Mouse (Mus musculus): ENCODE data around the gene Gm49318.

Gm49318 gene

GRCm38 (mm10) chr9:22069881-22070553 is 1.0 kb downstream of the Gm49318 start:
- DNase-seq (ENCODE audit: low read depth, low spot score): no peak

- no peak for DNase-seq (ENCODE audit: low read depth, low spot score)
Observed at GRCm38 (mm10) chr9:22067195-22067594, 3.9 kb downstream of the Gm49318 start.

- no peak for DNase-seq (ENCODE audit: low read depth, low spot score)
Observed at GRCm38 (mm10) chr9:22066433-22066832, 4.6 kb downstream of the Gm49318 start.

- no peak for DNase-seq (ENCODE audit: low read depth, low spot score)
Observed at GRCm38 (mm10) chr9:22065642-22066041, 5.4 kb downstream of the Gm49318 start.

GRCm38 (mm10) chr9:22064341-22064740 is 6.7 kb downstream of the Gm49318 start:
- no peak for DNase-seq (ENCODE audit: low read depth, low spot score)

- no peak for DNase-seq (ENCODE audit: low read depth, low spot score)
Observed at GRCm38 (mm10) chr9:22061339-22061738, 9.7 kb downstream of the Gm49318 start.

- DNase-seq (ENCODE audit: low read depth, low spot score): no peak
Observed at GRCm38 (mm10) chr9:22058011-22058424, 13.0 kb downstream of the Gm49318 start.

- DNase-seq (ENCODE audit: low read depth, low spot score): no peak
Observed at GRCm38 (mm10) chr9:22057031-22057517, 14.0 kb downstream of the Gm49318 start.

GRCm38 (mm10) chr9:22056303-22056910 is 14.7 kb downstream of the Gm49318 start:
- DNase-seq (ENCODE audit: low read depth, low spot score): no peak

GRCm38 (mm10) chr9:22055713-22056112 is 15.3 kb downstream of the Gm49318 start:
- no peak for DNase-seq (ENCODE audit: low read depth, low spot score)

GRCm38 (mm10) chr9:22054411-22055076 is 16.5 kb downstream of the Gm49318 start:
- no peak for DNase-seq (ENCODE audit: low read depth, low spot score)

- no peak for DNase-seq (ENCODE audit: low read depth, low spot score)
Observed at GRCm38 (mm10) chr9:22053657-22054056, 17.4 kb downstream of the Gm49318 start.

GRCm38 (mm10) chr9:22051958-22052254 is 19.2 kb downstream of the Gm49318 start, which contains the start of gene Elavl3:
Gene Elavl3, minus strand, starts transcription at chr9:22052023.
- DNase-seq (ENCODE audit: low read depth, low spot score): no peak

GRCm38 (mm10) chr9:22051161-22051957 is 19.7 kb downstream of the Gm49318 start:
- no peak for DNase-seq (ENCODE audit: low read depth, low spot score)

GRCm38 (mm10) chr9:22050351-22050889 is 20.6 kb downstream of the Gm49318 start:
- no peak for DNase-seq (ENCODE audit: low read depth, low spot score)

GRCm38 (mm10) chr9:22049721-22050270 is 21.3 kb downstream of the Gm49318 start:
- no peak for DNase-seq (ENCODE audit: low read depth, low spot score)

GRCm38 (mm10) chr9:22049315-22049714 is 21.7 kb downstream of the Gm49318 start:
- peak; percentile 54 for DNase-seq (ENCODE audit: low read depth, low spot score)

- no peak for DNase-seq (ENCODE audit: low read depth, low spot score)
Observed at GRCm38 (mm10) chr9:22047329-22047728, 23.7 kb downstream of the Gm49318 start.

GRCm38 (mm10) chr9:22041832-22042231 is 29.2 kb downstream of the Gm49318 start:
- no peak for DNase-seq (ENCODE audit: low read depth, low spot score)

GRCm38 (mm10) chr9:22037826-22038225 is 33.2 kb downstream of the Gm49318 start:
- no peak for DNase-seq (ENCODE audit: low read depth, low spot score)

- DNase-seq (ENCODE audit: low read depth, low spot score): no peak
Observed at GRCm38 (mm10) chr9:22035300-22036044, 35.6 kb downstream of the Gm49318 start.

All from retina, adult 2 months (tissue).